Mouse (Mus musculus) urinary bladder, postnatal 36 days (tissue): ENCODE measurements around the gene Thg1l.
A peak's percentile ranks its signal among the peaks of the same experiment; 100 is the strongest.

ENCODE experiments used
- DNase-seq, 2 experiments: peaks; one replicate each; pipeline ENCODE4 v3.0.0; 2022; ENCODE audit warnings: low spot score in 2 of 2, mixed read lengths in 1 of 2

Gene Thg1l

GRCm38 (mm10) chr11:45927456-45927855 is 27.8 kb downstream of the Thg1l start:
- DNase-seq, result no peak

- DNase-seq, result peak; percentile 69 to 70
These were observed 28.6 kb downstream of the Thg1l start for GRCm38 (mm10) chr11:45926640-45927082.

- no peak for DNase-seq
These were observed 29.9 kb downstream of the Thg1l start for GRCm38 (mm10) chr11:45925436-45925835.

- DNase-seq, result no peak
These were observed 33.8 kb downstream of the Thg1l start for GRCm38 (mm10) chr11:45921480-45921898.

GRCm38 (mm10) chr11:45921026-45921425 is 34.3 kb downstream of the Thg1l start:
- no peak for DNase-seq

- no peak for DNase-seq
These were observed 36.5 kb downstream of the Thg1l start for GRCm38 (mm10) chr11:45918836-45919235.

GRCm38 (mm10) chr11:45918018-45918417 is 37.3 kb downstream of the Thg1l start:
- no peak for DNase-seq

GRCm38 (mm10) chr11:45916196-45916595 is 39.1 kb downstream of the Thg1l start:
- no peak for DNase-seq

- no peak for DNase-seq
These were observed 44.6 kb downstream of the Thg1l start for GRCm38 (mm10) chr11:45910701-45911100.

GRCm38 (mm10) chr11:45908894-45909293 is 46.4 kb downstream of the Thg1l start:
- no peak for DNase-seq

GRCm38 (mm10) chr11:45908070-45908469 is 47.2 kb downstream of the Thg1l start:
- no peak for DNase-seq

GRCm38 (mm10) chr11:45907301-45907700 is 48.0 kb downstream of the Thg1l start:
- DNase-seq, result no peak

GRCm38 (mm10) chr11:45906109-45906786 is 49.0 kb downstream of the Thg1l start:
- no peak for DNase-seq

GRCm38 (mm10) chr11:45900233-45901015 is 54.9 kb downstream of the Thg1l start:
- no peak for DNase-seq

- DNase-seq, result no peak
These were observed 57.9 kb downstream of the Thg1l start for GRCm38 (mm10) chr11:45897392-45897791.
